Mouse (Mus musculus): ENCODE measurements around the gene Gm17482.

Gm17482 gene

GRCm38 (mm10) chr6:115251531-115251985 lies 24.4 kb downstream of the Gm17482 start:
- DNase-seq = peak; percentile 57

DNA sequence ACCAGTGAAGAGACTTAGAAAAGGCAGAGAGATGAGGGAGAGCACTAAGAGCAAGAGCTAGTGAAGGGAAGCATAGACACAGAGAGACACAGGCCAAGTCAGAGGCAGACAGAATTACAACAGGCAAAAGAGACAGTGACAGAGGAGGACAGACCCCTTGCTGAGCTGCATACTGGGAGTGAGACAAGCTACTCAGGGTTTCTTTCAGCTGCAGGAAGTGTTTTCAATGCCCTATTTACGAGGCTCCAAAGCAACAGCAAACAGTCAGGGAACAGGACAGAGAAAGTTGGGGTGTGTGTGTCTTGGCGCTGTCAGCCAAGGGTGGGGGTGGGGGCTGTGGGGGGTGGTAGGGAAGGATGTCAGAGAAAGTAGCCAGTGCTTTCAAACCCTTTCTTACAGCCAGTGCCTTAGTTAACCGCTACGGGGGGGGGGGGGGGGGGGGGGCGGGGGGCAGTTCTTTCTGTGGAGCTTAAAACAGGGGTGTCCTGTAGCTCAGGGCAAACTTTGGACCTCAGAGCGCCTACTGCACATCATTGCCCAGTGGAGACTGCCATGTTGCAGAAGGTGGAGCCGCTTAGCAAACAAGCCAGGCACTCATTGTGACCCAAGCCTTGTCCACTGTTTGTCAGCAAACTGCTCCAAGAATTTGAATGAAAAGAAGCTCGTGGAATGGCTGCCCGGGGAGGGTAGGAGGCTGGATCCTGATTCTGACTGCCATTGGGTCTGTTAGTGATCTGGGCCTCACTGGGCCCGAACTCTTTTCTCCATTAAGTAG lies 25.1 kb downstream of the Gm17482 start, which contains the start of gene Timp4:
TSS of gene Timp4 (minus strand) at position 107 of the 775 bp plus-strand sequence.
- DNase-seq = no peak

- DNase-seq = no peak
Observed at GRCm38 (mm10) chr6:115255171-115255570, 28.0 kb downstream of the Gm17482 start.

DNA sequence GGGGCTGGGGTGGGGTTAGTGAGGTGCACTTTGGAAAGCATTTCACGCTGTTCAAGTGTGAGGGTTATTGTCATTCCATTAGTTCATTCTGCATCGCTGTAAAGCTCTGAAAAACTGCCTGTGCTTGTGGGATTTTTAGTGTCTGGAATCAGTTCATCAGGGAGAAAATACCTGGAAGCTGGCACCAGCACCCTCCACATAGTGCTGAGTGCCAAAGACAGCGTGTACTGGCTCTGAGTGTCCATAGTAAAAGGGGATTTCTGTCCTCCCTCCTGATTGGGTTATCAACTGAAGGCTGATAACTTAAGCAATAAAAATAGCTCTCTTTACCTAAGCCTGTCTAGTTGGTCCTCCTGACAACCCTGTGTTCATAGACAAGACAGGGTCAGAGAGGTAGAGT lies 33.4 kb downstream of the Gm17482 start:
- DNase-seq = no peak

DNA sequence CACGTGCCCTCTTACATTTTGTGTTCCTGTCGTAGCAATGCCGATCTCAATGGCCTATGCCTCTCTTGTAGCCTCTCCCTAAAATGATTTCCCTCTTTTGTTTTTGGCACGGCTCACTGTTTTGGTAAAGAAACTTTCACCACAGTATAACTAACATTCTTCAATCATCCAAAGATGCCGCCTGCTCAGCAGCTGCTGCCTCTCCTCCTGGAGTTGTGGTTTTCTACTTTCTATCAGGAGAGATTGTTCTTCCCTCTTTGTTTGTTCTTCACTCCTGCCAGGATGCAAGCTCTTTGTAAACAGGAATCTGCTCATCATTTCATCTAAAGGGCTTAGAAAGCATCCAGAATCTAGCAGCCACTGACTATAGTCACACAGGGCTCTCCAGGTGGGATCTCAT lies 39.6 kb downstream of the Gm17482 start:
- DNase-seq = no peak

DNA sequence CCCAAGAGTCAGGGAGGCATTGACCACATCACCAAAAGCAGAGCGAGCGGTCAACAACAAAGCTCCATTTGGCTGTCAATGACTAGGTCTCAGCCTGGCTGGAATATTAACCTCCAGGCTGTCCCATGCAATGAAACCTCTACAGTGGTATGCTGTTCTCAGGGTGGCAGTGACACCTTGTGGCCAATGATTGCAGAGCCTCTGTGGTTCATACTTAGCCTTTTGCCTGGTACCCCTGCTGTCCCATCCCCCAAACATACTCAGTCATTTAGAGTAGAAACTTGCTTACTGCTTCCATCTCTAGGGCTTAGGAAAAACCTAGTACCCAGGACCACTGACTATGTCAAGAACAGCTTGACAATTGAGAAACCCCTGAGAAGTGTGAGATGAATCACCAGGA lies 40.8 kb downstream of the Gm17482 start:
- peak; percentile 84 for DNase-seq

- no peak for DNase-seq
Observed at GRCm38 (mm10) chr6:115268551-115269385, 41.6 kb downstream of the Gm17482 start.

- DNase-seq = no peak
Observed at GRCm38 (mm10) chr6:115269561-115269960, 42.4 kb downstream of the Gm17482 start.

DNA sequence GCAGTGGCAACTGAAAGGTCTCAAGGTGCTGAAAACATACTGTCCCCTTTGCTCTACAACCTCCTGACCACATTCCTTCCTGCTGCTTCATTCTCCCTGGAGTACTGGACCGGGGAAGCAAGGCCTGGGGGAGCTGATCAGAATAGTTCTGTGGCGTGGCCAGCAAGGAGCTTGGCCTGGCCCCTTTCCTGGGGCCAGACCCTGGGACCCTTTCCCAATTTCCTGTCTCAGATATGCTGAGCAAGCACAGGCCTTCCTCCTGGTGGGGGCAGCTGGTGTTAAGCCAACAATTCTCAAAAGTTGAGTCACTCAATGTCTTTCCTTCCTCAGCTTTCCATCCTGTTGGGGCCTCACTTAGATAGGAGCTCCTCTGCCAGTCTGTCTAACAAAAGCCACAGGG lies 42.9 kb downstream of the Gm17482 start:
- DNase-seq = no peak

DNA sequence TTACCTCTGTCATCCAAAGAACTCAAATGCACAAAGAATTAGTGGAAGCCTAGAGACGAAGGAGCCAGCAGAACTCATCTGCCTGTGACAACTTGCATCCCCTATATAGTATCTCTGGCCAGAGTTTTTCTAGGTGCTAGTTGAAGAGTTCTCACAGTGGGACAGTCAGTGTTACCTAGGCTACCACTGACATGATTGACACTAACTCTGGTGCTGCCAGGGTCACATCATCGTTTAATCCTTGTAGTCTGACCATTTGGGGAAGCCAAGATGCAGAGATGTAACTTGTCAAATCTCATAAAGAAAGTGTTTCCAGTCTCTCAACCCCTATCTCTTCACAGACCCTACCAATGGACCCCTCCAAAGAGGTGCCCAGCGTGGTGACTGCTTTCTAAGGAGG lies 44.2 kb downstream of the Gm17482 start:
- DNase-seq = no peak

DNA sequence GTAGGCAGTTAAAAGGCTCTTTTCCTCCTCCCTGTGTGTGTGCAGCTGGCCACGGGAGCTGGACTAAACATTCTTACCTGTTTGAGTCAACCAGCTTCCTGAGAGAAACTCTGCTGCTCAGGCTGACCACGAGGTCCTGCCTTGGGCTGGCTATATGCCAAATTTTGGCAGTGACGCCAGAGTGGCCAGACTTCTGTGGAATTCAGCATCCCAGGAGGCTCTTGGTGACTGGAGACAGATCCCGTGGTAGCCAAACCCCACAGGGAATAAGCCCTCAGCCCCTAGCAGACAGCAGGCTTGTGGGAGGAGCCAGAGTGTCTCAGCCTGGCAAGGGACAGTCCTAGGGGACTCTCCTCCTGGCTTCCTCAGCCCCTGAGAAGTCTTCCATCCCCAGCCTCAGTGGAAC lies 44.7 kb downstream of the Gm17482 start:
- peak; percentile 65 to 77 for DNase-seq

- DNase-seq = peak in 1 of 2 experiments; percentile 18
Observed at GRCm38 (mm10) chr6:115273346-115273745, 46.2 kb downstream of the Gm17482 start.

DNA sequence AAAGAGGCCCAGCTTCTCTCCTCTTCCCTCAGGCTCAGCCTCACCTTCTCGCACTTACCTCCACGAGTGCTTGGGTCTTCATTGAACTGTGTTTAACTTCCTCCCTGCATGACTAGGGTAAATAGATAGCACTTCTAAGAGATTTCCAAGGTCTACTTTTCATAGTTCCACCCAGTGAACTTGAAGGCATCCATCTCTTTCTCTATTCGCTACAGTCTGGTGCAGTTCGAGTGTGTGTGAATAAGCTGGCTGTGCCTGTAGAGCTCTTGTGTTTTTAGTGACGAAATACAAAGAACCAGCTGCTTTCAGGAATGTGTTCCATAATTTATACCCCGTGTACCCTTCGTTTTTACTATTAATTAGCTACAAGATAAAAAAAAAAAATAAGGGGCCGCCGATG lies 47.6 kb downstream of the Gm17482 start:
- DNase-seq = no peak

GRCm38 (mm10) chr6:115275116-115275815 lies 48.1 kb downstream of the Gm17482 start:
- no peak for DNase-seq

DNA sequence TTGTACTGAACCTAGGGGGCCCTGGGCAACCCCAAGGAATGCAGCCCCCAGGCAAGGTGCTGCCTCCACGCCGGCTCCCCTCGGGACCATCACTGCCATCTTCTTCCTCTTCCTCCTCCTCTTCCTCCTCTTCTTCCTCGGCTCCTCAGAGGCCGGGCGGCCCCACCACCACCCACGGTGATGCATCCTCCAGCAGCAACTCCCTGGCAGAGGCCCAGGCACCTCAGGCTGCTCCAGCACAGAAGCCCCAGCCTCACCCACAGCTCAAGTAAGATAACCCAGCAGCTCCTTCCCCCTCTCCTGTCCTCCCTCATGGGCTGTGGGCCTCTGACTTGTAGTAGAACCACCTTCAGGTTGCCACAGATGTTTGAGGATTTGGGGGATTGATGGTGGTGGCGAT lies 50.9 kb downstream of the Gm17482 start:
- DNase-seq = no peak

DNA sequence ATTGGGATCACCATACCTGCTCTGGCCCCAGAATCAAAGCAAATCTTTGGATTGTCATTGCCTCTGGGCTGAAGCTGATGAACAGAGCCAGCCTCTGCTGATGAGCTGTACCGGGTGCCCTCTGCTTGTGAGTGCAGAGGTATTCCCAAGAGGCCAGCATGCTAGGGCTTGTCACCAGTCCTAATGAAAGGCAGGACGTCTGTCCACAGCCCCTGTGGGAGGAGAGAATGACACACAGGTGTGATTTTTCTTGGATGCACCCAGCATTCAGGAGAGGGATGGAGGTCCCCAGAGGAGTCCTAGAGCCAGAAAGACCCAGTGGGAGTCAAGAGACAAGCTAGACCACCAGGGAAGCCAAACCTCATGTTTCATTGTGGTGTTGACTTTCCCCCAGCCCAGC lies 52.5 kb downstream of the Gm17482 start:
- DNase-seq = no peak

GRCm38 (mm10) chr6:115284153-115284552 lies 57.0 kb downstream of the Gm17482 start:
- DNase-seq = no peak

GRCm38 (mm10) chr6:115286441-115286840 lies 59.3 kb downstream of the Gm17482 start:
- no peak for DNase-seq

DNA sequence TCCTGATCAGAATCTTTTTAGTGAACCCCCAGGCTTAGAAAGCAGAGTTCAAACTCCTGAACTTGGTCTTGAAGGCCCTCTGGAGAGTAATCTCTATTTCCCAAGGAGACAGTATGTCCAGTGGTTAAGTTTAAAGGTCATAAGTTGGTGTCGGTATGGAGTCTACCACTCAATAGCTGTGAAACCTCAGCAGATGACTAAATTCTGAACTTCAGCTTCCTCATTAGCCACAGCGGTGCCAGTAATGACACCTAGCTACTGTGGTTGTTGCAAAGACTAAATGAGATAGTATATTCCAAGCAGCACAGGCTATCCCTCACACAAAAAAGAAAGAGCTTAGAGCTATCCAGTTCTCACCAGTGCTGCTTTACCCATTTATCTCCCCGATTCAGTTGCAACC lies 61.1 kb downstream of the Gm17482 start:
- DNase-seq = no peak

DNA sequence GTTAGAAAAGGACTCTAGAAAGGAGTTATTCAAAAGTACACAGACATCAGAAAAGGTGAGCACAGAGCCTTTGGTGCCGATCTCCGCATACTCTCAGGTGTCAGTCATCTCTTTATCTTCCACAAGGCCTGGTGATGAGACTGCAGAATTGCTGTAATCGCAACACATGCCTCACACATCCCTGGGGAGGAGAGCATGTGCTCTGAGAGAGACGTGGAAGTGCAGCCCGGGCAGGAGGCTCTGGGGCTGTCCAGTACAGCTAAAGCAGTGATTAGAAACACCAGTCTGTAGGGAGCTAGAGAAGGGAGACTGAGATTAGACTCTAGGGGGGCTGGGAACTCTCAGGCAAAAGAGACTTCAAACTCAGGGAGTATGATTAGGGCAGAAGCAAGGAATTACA lies 63.4 kb downstream of the Gm17482 start:
- no peak for DNase-seq

DNA sequence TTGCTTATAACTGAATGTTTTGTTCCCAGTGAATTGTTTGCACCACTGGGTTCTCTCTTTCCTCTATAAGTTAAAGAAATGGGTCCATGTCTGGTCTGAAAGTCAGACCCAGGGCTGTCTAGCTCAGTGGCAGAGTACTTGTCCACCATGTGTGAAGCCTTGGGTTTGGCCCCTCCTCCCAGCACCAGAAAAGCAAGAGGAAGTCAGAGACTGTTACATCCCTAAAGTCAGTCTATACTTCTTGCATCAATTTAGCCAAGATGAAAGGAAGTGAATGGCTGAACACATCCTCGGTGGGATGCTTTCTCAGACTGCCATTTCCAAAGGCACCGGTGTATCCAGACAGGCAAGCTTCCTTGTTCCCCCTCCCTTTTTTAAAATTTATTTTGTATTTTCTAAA lies 63.9 kb downstream of the Gm17482 start:
- DNase-seq = no peak

- DNase-seq = no peak
Observed at GRCm38 (mm10) chr6:115291823-115292222, 64.7 kb downstream of the Gm17482 start.

DNA sequence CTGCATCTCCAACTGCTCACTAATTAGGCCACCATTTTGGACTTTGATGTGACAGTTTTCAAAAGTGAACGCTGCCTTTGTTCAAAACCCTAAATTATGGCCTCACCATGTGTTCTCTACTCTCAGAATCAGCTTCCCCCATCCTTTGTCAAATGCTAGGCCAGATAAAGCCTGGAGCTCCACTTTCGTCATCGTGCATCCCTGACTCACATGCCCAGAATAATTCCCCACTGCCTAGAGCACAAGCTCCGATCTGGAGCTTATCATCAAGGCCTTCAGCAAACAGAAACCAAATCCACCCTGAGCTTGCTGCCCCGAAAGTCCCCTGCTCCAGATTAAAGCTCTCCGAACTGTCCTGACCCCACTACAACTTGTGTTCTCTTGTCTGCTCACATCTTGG lies 65.5 kb downstream of the Gm17482 start:
- no peak for DNase-seq
